Mouse (Mus musculus) heart, postnatal 4 days (tissue): Measurements from ENCODE around the gene Rtl6. TPM values are rescaled to one million over a fixed set of nuclear protein-coding genes. Genes with fewer than 3 reads are reported as not detected.

Source experiments
- DNase-seq: peaks from one replicate; pipeline ENCODE4 v3.0.0; 2021
- total RNA-seq, 2 experiments: library from RNA; stranded (reverse); gene quantifications; 2 replicates each; pipeline ENCODE4 v1.2.3; 2021

Rtl6 gene
- total RNA-seq = 10 to 100 TPM; 10.2 to 10.6 TPM

DNA sequence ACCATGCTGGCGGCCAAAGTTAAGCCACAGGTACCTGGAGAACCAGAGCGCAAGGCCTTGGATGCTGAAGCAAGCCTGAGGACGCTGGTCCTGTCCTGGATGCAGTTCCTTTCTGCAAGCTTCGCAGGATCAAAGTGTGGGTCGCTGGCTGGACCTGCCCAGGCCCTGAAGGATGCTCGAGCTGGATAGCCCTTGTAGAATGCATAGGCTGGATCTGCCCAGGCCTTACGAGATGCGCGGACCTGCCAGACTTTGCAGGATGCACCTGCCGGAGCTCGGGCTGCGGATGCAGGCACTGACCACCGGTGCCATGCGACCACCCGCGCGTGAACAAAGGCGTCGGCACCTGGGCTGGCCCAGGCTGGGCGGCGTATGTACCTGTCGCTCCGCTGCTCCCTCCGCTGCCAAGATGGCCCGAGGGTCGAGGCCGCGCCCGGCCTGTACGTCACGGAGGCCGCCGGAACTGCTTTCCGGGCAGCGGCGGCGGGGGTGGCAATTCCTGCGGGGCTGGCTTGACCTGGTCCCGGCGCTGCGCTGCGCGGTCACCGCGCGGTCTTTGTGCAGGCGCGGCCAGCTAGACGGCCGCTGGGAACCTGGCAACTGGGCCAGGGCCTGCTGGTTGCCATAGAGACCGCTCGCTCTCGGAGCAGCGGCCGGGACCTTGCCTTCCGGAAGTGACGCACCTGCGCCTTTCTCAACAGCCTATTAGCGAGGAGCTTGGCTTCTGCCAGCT lies at the start of gene Rtl6:
Gene Rtl6, minus strand, starts transcription at position 635 of the 733 bp plus-strand sequence.
- peak; percentile 88 for DNase-seq

DNA sequence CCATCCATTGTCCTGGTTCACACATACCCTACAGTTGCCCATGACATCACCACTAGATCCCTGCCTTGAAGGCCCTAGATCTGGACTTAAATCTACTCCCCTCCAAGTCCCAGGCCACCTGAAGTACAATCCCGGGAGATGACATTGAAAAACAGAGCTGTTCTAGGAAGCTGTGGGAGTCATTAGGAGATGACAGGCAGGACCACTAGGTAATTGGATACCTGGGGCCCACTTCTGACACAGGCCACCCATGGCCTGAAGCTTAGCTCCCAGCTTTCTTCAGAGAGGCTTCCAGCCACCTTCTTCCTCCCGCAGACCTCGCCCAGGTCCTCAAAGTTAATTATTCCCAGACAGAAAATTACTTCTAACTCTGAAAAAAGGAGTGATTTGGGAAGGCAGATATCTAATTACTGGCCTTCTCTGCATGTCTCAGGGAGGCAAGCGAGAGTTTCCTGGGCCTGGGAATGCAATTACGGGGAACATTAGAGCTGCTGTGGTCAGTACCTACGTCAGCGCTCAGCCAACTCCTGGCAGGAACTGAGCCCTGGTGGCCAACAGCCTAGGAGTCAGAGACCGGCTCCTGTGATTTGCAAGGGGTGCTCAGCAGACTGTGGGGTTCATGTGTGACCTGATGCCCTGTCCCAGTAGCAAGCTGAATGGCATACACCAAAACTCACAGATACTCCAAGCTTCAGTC lies 45.8 kb upstream of the Rtl6 start:
- no peak for DNase-seq

DNA sequence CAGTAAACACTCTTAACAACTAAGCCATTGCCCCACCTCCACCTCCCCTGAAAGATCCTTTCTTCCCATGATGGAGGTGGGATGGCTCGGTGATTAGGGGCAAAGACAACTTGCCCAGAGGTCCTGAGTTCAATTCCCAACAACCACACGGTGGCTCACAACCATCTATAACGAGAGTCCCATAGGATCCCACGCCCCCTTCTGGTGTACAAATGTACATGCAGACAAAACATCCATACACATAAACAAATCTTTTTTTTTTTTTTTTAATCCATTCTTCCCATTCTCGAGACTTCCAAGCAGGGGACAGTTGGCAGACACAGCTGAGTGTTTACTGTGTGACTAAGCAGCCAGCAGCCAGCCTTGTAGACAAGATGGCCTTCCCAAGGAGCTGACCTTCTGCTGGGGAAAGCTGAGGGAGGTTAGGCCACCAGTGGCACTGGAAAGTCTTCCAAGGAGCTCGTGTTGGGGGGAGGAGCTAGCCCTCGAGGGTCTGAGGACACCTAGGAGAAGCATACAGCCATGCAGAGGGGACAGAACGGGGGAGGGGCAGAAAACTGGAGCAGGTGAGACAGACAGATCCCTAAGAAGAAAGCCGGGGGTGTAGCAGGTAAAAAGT lies 43.5 kb upstream of the Rtl6 start:
- DNase-seq = no peak

GRCm38 (mm10) chr15:84598911-84599310 lies 41.3 kb upstream of the Rtl6 start:
- no peak for DNase-seq

DNA sequence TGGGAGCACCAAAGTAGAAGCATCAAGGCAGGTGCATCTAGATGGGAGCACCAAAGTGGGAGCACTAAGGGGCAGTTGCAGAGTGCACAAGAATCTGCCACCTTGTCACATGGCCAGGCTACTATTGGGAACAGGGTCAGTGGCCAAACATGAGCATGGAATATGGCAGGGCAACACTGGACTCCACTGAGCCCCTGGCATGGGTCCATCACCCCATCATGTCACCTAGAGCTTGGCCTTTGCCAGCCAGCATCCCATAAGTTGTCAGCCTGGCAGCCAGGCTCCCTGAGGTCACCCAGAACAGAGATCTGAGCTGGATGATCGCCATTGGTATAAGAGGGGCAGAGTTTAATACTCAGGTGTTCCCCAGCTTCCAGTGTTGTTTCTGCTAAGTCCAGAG lies 40.2 kb upstream of the Rtl6 start:
- DNase-seq = no peak

DNA sequence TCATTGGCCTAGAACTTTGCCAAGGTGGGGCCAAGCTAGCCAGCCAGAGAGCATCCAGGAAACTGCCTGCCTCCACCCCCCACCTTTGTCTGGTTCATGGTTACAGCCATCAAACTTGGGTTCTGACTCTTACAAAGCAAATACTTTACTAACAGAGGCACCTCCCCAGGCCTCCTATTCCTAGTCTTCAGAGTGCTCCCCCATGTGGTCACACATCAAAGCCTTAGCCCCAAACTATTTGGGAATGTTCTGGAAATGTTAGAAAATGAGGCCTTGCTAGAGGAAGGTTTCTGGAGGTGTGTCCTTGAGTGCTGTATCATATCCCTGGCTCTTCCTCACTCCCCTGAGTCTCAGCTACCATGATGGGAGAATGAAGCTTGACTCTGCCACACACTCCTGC lies 39.4 kb upstream of the Rtl6 start:
- no peak for DNase-seq

DNA sequence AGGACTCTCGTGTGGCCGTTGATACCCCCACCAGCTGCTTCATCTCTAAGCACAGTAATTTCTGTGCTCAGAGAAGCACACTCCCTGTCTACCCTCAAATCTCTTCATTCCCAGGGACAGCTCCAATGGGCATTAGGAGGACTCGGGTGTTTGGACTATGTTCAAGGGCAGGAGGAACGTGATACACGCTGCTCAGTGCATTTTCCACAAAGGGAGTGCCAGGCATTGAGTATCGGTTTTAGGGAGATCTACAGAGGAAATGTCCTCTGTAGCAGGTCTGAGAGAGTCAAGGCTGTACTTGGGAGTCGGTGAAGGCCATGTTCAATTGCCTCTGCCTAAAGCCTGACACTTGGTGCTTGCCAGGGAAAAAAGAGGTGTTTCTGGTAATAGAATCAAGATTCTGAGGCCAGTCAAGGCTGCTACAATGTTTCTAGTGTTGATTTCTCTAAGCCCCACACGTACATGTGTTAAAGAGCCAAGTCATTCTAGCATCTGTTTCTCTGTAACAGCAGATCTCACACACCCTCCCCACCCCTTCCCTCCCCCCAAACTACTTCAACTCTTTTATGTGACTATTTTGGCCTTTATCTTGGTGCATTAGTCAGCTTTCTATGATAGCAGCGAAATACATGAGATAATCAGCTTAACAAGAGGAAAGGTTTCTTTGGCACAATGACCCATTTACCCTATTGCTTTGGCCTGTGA lies 37.8 kb upstream of the Rtl6 start:
- DNase-seq = no peak

- DNase-seq = peak; percentile 39
Observed at GRCm38 (mm10) chr15:84593514-84593913, 35.9 kb upstream of the Rtl6 start.

- DNase-seq = peak; percentile 57
Observed at GRCm38 (mm10) chr15:84592240-84592639, 34.6 kb upstream of the Rtl6 start.

DNA sequence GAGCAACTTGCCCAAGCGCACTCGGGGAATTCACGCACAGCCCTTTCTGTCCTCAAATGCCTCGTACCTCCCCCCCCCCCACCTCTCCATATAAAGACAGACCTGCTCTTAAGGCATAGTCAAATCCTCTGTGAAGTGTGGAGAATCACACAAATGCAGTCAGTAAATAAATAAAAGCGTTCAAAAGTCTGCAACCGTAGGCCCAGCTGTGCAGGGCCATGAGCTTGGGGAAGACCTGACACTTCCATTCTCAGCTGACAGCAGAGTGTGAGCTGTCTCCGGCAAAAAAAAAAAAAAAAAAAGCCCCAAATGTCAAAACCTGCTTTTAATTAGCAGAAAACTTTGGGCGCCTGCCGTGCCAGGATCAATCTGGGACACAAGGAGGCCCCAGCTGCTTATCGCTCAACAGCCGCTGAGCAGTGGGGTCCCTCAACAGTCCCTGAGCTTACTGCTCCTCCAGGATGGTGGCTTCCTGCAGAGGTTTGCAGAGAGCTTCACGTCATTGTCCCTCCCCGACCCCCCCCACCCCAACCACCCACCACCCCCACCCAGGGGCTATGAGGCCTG lies 34.0 kb upstream of the Rtl6 start:
- no peak for DNase-seq

- no peak for DNase-seq
Observed at GRCm38 (mm10) chr15:84588371-84588821, 30.8 kb upstream of the Rtl6 start.

GRCm38 (mm10) chr15:84578607-84579006 lies 21.0 kb upstream of the Rtl6 start:
- no peak for DNase-seq

DNA sequence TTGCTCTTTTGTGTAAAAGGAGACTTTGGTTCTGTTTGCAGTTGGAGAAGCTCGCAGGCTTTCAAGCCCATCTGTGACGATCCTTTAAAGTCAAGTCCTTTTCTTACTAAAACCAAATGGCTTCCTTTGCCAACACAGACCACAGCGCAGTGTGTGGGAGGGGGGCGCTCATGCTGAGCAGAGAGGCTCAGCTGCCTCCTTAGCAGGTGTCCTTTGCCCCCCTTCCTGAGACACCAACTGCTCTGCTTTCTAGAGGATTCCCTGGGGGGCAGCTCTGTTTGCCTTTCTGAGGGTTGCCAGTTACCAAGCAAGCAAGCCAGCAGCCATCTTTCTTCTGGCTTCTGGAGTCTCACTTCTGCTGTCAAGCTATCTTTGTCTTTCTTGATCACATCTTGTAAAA lies 19.4 kb upstream of the Rtl6 start:
- DNase-seq = no peak

DNA sequence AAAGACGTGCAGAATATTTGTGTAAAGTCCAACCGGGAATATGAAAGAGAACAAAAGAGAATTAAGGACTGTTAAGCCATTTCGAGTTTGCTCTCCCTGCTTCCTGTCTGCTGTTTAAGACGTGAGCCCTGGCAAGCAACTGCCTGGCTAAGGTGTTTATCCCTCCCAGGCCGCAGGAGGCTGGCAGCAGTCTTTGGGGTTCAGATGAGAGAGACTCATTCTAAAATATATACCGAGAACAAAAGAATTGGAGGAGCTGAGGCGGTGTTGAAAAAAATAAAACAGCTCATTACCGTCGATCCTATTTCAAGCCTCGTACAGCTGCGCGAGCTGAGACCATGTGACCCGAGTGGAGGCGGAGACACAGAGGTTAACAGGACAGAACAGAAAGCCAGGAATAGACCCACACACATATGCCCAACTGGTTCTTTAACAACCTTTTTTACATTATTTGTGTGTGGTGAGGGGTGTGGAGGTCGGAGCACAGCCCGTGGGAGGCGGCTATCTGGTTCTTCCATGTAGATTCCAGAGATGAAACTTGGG lies 9.0 kb upstream of the Rtl6 start:
- DNase-seq = no peak

DNA sequence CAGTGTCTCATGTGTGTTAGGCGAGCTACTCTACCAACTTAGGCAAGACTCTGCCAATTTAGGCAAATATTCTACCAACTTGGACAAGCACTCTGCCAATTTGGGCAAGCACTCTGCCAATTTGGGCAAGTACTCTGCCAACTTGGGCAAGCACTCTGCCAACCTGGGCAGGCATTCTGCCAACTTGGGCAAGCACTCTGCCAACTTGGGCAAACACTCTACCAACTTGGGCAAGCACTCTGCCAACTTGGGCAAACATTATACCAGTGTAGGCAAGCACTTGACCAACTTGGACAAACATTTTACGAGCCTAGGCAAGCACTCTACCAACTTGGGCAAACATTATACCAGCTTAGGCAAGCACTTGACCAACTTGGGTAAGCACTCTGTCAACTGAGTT lies 3.9 kb upstream of the Rtl6 start:
- DNase-seq = no peak

GRCm38 (mm10) chr15:84556674-84557073 lies 949 bp downstream of the Rtl6 start:
- DNase-seq = peak; percentile 10

GRCm38 (mm10) chr15:84551065-84551464 lies 6.6 kb downstream of the Rtl6 start:
- no peak for DNase-seq

DNA sequence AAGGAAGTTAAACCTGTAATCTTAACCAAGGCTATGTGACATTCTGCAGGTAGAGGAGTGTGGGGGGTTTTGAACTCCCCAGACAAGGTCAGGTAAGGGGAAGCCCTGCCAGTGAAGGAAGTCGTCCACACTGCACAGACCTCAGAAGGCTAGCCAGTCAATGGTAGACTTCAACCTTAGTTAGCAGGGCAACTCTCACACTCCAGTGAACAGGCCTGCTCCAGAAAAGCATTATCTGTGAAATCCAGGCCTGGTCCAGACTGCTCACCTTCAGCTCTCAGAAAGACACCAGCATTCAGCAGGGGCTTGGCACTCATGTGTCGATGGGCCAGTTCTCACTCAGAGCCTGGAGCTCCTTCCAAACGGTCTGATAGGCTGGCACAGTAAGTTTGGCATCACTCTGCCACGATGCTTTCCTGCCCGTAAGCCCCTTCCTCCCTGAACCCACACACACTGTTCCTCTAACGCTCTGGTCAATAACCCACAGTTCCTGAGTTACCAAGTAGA lies 8.3 kb downstream of the Rtl6 start:
- DNase-seq = no peak

DNA sequence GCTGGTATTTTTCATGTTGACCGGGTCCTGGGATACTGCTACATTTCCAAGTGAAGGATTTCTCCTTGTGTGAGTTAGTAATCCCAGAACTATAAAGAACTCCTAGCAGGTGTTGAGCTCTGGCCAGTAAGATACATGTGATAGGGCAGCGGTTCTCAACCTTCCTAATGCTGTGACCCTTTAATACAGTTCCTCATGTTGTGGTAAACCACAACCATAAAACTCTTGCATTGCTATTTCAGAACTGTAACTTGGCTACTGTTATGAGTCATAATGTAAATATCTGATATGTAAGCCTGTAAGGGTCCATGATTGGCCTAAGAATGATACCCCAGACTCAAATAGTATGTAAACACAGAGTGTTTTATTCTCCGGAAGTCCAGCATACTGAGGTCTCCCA lies 11.6 kb downstream of the Rtl6 start:
- no peak for DNase-seq

DNA sequence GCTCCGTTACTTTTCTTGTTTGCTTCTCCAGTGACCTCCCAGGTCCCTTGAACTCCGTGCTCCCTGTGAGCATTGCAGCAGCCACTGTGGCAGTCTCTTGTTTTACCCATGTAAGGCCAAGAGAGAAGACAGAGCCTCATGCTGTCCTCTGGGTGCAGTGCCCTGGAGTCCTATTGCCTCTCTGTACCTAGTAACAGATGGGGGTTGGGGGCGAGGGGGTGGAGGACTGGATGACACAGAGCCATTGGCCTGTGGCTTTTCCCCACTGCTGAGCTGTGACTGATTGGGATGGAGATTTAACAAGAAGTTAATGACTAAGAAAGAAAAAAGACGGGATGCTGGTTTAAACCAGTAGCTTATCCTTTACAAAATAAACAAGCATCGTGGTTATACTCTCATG lies 16.4 kb downstream of the Rtl6 start:
- no peak for DNase-seq

DNA sequence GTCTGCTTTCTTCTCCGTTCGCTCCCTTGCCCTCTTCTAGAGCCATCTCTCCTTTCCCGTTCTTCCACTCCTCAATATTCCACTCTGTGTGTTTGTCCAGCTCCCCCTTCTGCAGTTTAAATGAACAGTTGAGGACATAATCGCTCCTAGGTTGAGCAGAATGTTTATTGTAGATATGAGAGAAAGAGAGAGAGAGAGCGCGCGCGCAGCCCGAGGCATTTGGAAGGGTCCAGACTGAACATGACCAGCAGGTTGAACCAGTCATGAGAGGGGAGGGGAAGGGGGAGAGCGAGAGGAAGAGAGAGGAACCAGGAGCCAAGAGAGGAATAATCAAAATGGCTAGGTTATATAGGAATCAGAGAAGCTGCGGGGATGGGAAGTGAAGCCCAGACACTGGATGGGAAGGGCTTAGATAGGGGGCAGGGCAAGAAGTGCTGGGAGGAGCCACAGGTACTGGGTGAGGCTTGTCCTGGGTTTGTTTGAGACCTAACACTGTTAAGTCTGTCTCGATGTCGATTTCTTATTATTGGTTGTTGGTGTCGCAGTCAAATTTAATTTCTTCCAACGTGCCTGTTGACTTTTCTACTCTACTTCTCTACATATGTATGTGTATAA lies 18.5 kb downstream of the Rtl6 start:
- no peak for DNase-seq

DNA sequence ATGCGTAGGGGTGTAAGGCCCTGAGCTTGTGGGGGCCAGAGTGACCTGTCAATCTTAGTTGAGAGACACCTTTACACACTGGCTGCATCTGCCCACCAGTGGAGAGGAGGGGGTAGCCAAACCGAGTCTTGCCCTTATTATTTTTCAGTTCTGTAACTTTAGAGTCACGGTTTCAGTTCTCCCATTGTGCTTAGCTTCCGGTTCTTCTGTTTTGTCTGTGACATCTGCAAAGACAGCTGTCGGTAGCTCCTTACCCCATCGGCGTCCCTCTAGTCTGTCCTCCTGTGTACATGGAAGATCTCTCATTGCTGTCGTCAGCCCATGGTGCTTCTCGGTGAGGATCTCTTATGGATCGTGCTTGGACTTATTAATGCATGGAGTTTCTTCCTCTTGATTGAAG lies 20.5 kb downstream of the Rtl6 start:
- DNase-seq = no peak
